ENCODE assay signal across 8 mouse cellular contexts in genomic region chr6:5390298-5390697, GRCm38 (mm10). TPM values are rescaled to one million over a fixed set of nuclear protein-coding genes. Genes with fewer than 3 reads are reported as not detected.
A peak's percentile ranks its signal among the peaks of the same experiment; 100 is the strongest.
DNase-seq lines count a peak whose midpoint lies in the region; ATAC-seq and TF ChIP-seq lines count a peak whose summit lies in the region.

No protein-coding gene starts in this region.

- H3K27me3 ChIP-seq in kidney, adult 2 months (replicated peaks; ENCODE audit: control insufficient read depth, insufficient read depth, low read length) = peaks cover 5% of the 10 kb centered on the region
- peaks cover 5% of the 10 kb centered on the region; the same call in 1 of the 2 replicates for H3K27me3 ChIP-seq in intestine, postnatal 0 days (replicated peaks; ENCODE audit: control insufficient read depth, insufficient read depth, low read length)
- H3K27me3 ChIP-seq in midbrain, embryonic 15.5 days (replicated peaks) = peaks cover 6% of the 10 kb centered on the region; the same call in 1 of the 2 replicates

- no peak overlapping the region for H3K27ac ChIP-seq in kidney, adult 2 months (ENCODE audit: insufficient read depth, low read depth, low read length)
- H3K27ac ChIP-seq in intestine, postnatal 0 days (ENCODE audit: low read depth, low read length) = no peak overlapping the region
- no peak overlapping the region for H3K27ac ChIP-seq in midbrain, embryonic 15.5 days

- H3K9ac ChIP-seq in intestine, postnatal 0 days (ENCODE audit: low read depth, low read length) = no peak overlapping the region
- no peak overlapping the region for H3K9ac ChIP-seq in midbrain, embryonic 15.5 days

- ATAC-seq in intestine, postnatal 0 days = no peak
- no peak for ATAC-seq in midbrain, embryonic 15.5 days (replicated peaks)

- 9% methylated on average over 11 of the region's 11 CpGs for WGBS in kidney, adult 2 months
- WGBS in intestine, postnatal 0 days = 5% methylated on average over 11 of the region's 11 CpGs
- 12% methylated on average over 11 of the region's 11 CpGs for WGBS in midbrain, embryonic 15.5 days

- peak overlapping the region; percentile 59 for H3K4me2 ChIP-seq in intestine, postnatal 0 days (replicated peaks; ENCODE audit: low read depth)
- H3K4me2 ChIP-seq in midbrain, embryonic 15.5 days = peak overlapping the region; percentile 42

- H3K9me3 ChIP-seq in intestine, postnatal 0 days (ENCODE audit: control insufficient read depth) = no peaks in the 10 kb centered on the region
- no peaks in the 10 kb centered on the region for H3K9me3 ChIP-seq in midbrain, embryonic 15.5 days

- peak overlapping the region; percentile 43; the same call in 1 of the 2 replicates for H3K4me3 ChIP-seq in kidney, adult 2 months (ENCODE audit: insufficient read depth, low read depth, low read length)
- H3K4me3 ChIP-seq in intestine, postnatal 0 days (ENCODE audit: low read depth, low read length) = peak overlapping the region; percentile 37
- peak overlapping the region; percentile 23 for H3K4me3 ChIP-seq in midbrain, embryonic 15.5 days

- TF ChIP-seq POLR2A in kidney, adult 2 months (IDR thresholded peaks at IDR 0.05; ENCODE audit: low read depth, low read length) = no peak

- DNase-seq in kidney, adult 2 months = peak; percentile 26
- no peak for DNase-seq in kidney, postnatal 36 days
- peak; percentile 33 for DNase-seq in gastrocnemius, postnatal 25 days
- DNase-seq in cerebellum, postnatal 4 days (ENCODE audit: low spot score in 2 of 2) = no peak
- no peak for DNase-seq in urinary bladder, postnatal 10 days (ENCODE audit: low spot score)
- no peak for DNase-seq in lung, postnatal 14 days

- H3K36me3 ChIP-seq in kidney, adult 2 months (ENCODE audit: control insufficient read depth, insufficient read depth, low read length) = no peaks in the 10 kb centered on the region
- no peaks in the 10 kb centered on the region for H3K36me3 ChIP-seq in intestine, postnatal 0 days (ENCODE audit: control insufficient read depth, insufficient read depth)
- H3K36me3 ChIP-seq in midbrain, embryonic 15.5 days (replicated peaks) = no peaks in the 10 kb centered on the region

- TF ChIP-seq CTCF in kidney, adult 2 months (conservative IDR thresholded peaks at IDR 0.05; ENCODE audit: insufficient read depth, insufficient read length, low read depth, low read length) = no peak
- TF ChIP-seq CTCF in intestine, postnatal 0 days (IDR thresholded peaks at IDR 0.05; ENCODE audit: low read depth) = no peak

- H3K4me1 ChIP-seq in kidney, adult 2 months (ENCODE audit: control insufficient read depth, insufficient read depth, low read length) = no peaks in the 10 kb centered on the region; the same call in 1 of the 2 replicates
- H3K4me1 ChIP-seq in intestine, postnatal 0 days (replicated peaks; ENCODE audit: control insufficient read depth, insufficient read depth, low read length) = no peaks in the 10 kb centered on the region
- peaks cover 10% of the 10 kb centered on the region for H3K4me1 ChIP-seq in midbrain, embryonic 15.5 days

RNA-seq across cellular contexts. Expression of gene Asb4, which starts 7.1 kb away (rescaled TPM):
- 0.42 and 0.69 TPM in 2 replicates for polyA plus RNA-seq in kidney, adult 2 months (2012; rRNA removed)
- 10 to 100 TPM in 1 of 2 experiments, 1 to 10 TPM in 1; 6.1 to 10.6 TPM for total RNA-seq in gastrocnemius, postnatal 25 days (2021)
- 1.3 and 1.8 TPM in 2 replicates for polyA plus RNA-seq in intestine, postnatal 0 days (2015; fragmentation: Nextera tagmentation; extraction: Ambion mirVana)
- 17.5 and 17.6 TPM in 2 replicates for polyA plus RNA-seq in midbrain, embryonic 15.5 days (2015; fragmentation: Nextera tagmentation; extraction: Ambion mirVana)

Comparison
In these comparisons a context has a peak if more than half of its experiments do, and no peak if none do; other contexts are left out.
1. DNase-seq: peak in kidney, adult 2 months (single experiment) and gastrocnemius, postnatal 25 days (single experiment); none in kidney, postnatal 36 days (0 of 2), cerebellum, postnatal 4 days (0 of 2), urinary bladder, postnatal 10 days (single experiment) and lung, postnatal 14 days (single experiment).
2. Peak in every context shown above with its lines, with median percentiles within 50 percentile points of each other: H3K4me3 ChIP-seq.